Mouse (Mus musculus) megakaryocyte-erythroid progenitor cell, adult 5-6 weeks (primary cell): Measurements from ENCODE around the gene Fnip2. TPM values are rescaled to one million over a fixed set of nuclear protein-coding genes. Genes with fewer than 3 reads are reported as not detected.
"Not testable (repeated sequence)": the region's sequence is repeated elsewhere in the genome, so short reads cannot be mapped to it uniquely, and the experiment has no call there.

Experiments
- ATAC-seq: replicated peaks from 2 replicates; pipeline ENCODE4 v1.8.0; 2016; ENCODE audit warnings: mild to moderate bottlenecking, inconsistent platforms; ENCODE audit not compliant: severe bottlenecking, poor library complexity, low FRiP score, low TSS enrichment
- total RNA-seq, 2 experiments: library from RNA; stranded (forward) in 1 of 2; stranded (reverse) in 1 of 2; fragments of 200-1000, 215-1000 nt in 1 of 2; fragments of >200 nt in 1 of 2; fragmentation: Nextera tagmentation in 1 of 2; gene quantifications; 2 replicates each; pipeline ENCODE4 v1.2.3; 2014 to 2017

The Fnip2 gene
- total RNA-seq (2014; fragmentation: Nextera tagmentation) (23.2 and 27.8 TPM in 2 replicates), total RNA-seq (2017) (12.8 and 15.8 TPM in 2 replicates)

DNA sequence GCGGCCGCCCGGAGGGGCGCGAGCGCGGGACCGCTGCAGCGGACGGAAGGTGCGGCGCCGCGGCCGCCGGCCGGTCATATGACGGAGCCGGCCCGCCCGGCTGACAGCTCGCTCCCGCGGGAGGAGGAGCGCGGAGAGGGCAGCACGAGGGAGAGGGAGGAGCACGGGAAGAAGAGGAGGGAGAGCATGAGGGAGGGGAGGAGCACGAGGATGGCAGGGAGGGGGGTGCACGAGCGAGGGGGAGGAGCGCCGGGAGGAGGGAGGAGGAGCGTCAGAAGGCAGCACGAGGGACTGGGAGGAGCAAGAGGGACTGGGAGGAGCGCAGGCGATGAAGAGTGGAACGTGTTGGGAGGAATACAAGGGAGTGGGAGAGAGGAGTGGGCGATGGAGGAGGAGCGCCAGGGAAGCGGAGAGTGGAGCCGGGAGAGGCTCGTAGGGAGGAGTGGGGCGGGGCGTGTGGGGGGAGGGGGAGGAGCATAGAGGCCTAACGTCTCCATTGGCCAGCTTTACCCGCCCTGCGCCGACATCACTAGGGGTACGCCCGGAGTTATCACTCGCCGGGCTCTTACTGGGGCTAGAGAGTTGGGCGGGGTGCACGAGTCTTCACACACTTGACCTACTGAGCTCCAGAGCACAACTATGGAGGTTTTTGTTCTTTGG lies at the start of gene Fnip2:
Gene Fnip2, minus strand, starts transcription at position 94 of the 660 bp plus-strand sequence.
- peak; percentile 92 for ATAC-seq

DNA sequence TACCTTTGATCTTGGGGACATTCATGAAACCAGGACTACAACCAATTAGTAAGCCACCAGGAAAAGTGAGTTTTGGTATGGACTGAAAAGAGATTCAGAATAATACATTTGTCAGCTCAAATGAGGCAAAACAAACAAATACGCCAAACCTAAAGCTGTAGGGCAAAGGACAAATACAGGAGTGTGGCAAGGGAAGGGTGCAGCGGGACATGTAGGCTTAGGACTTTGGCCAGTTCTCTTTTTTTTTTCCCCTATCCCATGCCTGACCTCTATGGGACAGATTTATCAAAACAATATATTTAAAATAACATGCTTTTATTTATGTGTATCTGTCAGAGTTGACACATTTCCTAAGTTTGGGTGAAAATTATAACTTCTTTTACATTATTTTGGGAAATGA lies 42.3 kb upstream of the Fnip2 start:
- no peak for ATAC-seq

DNA sequence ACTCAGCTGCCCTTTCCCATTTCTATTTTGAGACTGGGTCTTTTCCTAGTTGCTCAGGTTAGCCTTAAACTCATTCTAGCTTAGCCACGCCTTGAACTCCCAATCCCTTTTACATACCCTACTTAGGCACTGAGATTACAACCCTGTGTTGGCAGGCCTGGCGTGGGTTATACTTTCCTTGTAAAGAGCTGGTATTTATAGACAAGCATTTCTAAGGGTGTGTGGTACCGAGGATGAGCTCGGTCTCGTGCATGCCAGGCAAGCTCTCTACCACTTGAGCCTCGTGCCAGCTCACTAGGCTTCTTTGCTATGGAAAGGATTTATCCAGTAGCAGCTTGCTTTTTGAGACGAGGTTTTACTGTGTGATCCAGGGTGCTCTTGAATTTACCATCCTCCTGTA lies 27.9 kb upstream of the Fnip2 start:
- no peak for ATAC-seq

DNA sequence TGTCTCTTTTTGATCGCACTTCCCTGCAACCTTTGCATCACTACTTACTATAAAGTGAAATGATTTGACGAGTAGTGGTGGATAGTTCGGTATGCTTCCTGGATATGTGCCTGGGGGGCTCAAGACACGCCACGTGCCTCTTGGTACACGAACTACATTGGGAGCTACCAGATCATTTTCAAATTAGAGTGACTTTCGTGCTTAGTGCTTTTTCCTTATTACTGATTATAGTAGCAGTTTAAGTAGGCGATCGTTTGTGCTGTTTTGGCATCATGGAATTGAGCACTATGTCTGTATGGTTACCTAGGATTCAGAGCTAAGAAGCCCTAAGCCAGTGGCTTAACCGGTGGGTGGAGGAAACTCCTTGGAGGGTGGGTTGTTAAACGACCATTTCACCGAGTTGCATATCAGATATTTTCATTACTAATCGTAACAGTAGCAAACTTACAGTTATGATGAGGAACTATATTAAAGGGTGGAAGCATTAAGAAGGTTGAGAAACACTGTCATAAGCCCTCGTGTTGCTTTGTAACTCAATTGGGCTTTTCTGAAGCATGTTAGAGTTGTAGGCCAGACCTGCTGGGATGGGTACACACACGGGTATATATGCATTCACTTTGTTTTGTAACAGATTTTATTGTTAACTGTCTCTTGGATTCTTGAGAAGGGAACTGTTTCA lies 24.3 kb upstream of the Fnip2 start:
- ATAC-seq: no peak

DNA sequence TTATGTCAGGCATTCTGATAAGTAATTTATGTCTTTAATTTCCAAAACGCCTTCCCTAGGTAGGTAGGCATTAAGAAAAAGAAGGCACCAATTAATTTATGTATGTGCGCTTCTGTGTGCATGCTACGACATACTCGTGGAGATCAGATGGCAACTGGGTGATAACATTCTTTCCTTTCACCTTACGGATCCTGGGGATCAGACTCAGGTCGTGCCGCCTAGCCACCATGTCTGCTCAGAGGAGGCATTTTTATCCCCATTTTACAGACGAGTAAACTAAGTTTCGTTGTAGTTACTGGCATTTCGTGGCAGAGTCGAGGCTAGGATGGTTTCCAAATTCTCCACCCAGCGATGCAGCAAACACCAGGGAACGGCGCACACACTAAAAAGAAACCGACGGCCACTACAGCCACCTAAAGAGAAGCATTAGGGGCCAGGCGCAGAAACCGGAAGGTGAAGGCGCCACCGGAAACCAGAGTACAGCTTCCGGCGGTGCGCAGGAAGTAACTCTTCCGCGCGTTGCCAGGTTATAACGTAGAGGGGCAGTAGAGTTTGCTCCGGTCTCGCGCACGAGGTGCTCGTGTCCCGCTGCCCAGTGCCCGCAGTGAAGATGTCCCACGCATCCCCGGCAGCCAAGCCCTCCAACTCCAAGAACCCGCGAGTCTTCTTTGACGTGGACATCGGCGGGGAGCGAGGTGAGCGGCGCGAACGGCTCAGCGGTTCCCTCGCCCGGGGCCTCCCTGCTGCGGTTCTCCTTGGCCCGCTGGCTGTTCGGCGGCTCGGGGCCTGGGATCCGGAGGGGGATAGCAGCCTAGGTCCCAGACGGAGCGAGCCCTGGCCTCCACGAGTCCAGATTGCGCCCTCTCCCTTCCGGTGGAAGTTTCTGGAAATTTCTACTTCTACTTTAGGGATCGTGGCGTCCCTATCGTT lies 23.5 kb upstream of the Fnip2 start, which contains the start of gene Ppid:
Gene Ppid, plus strand, starts transcription at position 480 of the 930 bp plus-strand sequence.
- ATAC-seq: peak; percentile 90

DNA sequence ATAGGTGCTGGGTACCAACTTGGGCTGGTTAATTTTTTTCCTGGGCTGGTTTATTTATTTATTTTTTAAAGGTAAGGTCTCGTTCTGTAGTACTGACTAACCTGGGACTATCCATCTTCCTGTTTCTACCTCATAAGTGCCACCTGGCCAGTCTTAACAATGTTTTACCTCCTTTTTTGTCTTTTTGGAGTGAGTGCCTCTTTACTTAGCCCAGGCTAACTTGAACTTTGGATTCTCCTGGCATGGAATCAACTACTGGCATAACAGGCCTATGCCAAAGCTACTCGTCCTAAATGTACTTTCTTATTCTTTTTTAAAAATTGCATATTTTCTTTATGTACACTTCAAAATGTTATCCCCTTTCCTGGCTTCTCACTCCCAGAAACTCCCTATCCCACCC lies 22.1 kb upstream of the Fnip2 start:
- ATAC-seq: no peak

DNA sequence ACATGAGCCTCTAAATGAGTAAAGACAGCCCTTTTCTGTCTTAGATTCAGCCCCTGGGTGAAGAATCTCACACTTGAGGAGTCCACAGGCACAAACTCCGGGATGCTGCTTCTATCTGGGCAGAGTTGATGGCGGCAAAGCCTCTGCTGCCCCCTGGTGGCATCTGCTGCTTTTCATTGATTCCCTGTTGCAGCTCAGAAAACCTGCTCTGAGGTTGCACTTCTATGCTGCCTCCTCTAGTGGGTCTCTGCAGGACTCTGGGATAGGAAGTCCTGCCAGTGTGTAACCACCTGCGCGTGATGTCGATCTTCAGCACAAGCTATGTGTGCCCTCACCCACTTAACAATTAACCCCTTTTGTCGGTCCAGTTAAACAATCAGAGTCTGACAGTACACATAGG lies 19.2 kb upstream of the Fnip2 start:
- peak; percentile 90 for ATAC-seq

DNA sequence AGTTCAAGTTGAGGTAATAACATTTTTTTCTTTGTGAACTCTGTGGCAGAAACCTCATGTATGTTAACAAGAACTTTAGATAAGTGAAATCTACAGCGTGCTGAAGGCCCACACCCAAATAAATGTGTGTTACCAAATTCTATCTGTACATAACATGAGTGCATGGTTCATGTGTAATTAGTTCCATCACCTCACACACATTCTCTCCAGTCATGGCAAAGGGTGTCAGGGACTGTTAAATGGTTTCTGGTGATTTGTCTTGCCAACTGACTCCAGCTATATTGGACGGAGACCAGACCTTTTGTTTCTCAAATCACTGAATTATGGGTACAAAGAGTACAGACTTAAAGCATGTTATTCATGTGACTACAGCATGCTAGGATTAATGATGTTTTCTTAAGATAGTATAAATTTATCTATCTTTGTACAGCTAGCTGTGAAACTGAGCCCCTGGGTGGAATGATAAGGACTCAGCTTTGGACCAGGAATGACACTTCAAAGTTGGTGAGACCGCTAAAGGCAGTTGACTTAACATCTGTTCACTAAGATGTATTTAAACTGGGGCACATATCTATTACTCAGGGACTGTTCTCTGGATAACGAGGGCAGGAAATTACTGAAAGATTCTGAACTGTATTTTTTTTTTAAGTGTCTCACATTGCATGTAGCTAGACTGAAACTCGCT lies 12.4 kb upstream of the Fnip2 start:
- ATAC-seq: peak; percentile 92

DNA sequence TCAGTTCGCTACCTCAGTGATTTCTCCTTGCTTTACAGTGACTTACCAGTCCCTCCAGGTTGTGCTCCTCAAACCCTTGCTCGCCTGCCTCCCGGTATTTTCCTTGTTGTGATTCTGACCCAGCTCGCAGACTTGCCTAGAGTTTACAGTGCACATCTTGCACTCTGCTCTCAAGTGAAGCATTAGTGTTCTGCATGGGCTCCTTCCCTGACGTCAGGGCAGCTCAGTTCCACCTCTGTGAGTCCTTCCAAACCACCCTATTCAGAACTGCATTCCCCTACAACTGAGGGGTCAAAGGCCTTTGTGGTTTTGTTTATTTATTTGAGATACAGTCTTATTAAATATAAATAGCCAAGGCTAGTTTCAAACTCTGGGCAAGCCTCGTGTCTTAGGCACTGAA lies 10.6 kb upstream of the Fnip2 start:
- no peak for ATAC-seq

DNA sequence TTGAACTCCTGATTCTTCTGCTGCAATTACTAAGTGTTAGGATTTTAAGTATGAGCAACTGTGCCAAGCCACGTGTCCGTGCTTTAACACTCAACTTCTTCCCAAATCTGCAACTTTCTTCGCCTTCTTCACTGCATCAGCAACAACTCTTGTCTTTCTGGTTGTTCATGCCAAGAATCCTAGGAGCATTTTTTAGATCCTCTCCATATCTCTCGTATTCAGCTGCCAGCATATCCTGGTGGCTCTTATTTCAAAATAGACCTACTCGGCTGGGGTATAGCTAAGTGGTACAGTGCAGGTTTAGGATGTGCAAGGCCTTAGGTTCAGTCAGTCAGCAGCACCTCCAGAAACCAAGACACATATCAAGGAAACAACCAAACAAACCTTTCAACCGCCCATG lies 10.0 kb upstream of the Fnip2 start:
- ATAC-seq: no peak

DNA sequence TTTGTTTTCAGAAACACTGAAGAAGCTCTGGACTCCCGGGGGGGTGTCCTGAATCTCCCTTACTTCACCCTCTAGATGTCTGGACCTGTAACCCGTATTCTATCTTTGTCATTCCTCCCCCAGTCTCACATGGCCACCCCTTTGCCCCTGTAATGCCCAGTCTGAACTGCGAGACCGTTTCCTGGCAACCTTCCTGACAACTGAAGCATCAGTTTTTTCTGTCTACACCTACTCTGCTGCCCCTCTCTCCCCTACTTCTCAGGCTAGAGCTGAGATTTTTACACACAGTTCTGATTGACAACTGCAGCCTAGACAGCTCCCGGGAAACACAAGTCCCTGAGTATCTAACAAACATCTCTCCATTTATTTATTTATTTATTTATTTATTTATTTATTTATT lies 9.3 kb upstream of the Fnip2 start:
- ATAC-seq: no peak

DNA sequence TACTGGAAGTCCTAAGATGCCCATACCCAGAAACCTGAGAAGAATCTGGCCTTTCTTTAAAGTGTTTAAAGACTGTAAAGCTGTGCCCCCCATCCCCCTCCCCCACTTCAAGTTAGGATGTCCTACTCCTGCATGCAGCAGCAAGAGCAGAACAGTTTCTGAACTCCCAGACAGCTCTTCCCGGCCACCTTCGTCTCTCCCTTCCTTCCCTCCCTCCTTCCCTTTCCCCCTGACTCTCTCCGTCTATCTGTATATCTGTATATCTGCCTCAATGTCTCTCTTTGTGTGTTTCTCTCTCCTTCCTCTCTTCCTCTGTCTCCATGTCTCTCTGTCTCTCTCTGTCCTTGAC lies 8.8 kb upstream of the Fnip2 start:
- no peak for ATAC-seq

DNA sequence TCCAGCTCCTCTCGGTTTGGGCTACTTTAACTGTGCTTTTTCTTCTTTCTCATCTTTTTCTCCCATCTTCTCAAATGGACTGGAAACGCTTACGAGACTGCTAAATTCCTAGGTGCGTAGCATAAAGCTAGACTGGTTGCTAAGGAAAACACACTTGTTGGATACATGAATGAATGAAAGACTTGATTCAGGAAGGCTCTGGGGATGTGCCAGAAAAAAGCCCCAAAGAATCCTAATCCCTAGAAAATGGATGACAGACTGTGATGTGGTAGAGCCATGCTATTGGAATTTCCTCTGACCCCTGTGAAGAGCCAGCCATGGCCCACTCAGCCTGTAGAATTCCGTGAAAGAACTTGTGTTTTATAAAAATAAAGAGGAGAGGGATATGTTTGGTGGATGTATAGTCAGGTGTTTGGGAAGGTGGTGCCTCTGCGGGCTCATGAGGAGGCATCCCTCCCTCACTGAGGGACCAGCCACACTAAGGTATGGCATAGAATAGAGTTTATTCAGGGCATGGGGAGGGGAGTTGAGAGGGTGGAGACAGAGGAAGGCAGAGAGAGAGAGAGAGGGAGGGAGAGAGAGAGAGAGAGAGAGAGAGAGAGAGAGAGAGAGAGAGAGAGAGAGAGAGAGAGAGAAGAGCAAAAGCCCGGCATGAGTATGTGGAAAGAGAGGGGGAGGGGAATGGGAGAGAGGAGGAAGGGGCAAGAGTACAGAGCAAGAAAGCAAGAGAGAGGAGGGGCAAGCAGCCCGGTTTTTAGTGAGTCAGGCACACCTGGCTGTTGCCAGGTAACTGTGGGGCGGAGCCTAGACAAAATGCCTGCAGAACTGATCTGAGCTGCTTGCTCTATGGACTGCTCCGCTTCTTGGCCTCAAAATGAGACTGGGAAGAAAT lies 8.2 kb upstream of the Fnip2 start:
- ATAC-seq: no peak

DNA sequence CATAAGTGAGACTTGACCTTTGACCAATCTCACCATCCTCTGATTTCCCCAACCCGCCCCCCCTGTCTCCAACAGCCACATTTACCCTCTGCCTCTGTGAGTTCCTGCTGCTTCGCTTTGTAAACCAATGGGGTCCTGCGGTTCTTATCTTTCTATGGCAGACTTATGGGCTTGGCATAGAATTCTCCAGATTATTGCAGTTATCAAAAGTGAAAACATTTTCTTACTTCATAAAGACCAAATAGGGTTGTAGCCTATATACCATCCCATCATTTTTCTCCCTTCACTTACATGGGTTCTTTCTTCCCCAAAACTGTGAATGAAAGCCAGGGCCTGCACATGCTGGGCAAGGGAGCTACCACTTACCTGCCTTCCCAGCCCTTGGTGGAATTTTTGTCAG lies 6.7 kb upstream of the Fnip2 start:
- ATAC-seq: peak; percentile 99

DNA sequence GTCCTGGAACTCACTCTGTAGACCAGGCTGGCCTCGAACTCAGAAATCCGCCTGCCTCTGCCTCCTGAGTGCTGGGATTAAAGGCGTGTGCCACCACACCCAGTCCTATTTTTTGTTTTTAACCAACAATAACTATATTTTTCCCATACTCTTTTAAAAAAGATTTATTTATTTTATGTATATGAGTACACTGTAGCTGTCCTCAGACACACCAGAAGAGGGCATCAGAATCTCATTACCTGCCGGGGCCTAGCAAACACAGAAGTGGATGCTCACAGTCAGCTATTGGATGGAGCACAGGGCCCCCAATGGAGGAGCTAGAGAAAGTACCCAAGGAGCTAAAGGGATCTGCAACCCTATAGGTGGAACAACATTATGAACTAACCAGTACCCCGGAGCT lies 5.8 kb upstream of the Fnip2 start:
- ATAC-seq: not testable (repeated sequence)

DNA sequence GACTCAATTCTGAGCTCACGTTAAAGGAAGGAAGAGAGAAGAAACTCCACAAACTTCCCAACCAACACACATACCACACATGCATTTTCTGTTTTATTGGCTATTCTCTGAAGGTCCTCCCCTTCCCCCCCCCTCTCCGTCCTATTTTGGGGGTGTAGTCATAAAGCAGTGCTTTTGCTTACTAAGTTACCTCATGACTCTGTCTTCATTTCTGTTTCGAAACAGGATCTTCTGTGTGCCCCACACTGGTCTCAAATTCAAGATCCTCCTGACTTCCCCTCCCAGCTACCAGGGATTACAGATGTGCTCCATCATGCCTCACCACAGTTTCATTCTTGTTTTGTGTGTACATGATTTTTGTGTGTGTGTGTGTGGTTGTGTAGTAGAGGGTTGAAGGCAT lies 4.8 kb upstream of the Fnip2 start:
- no peak for ATAC-seq

DNA sequence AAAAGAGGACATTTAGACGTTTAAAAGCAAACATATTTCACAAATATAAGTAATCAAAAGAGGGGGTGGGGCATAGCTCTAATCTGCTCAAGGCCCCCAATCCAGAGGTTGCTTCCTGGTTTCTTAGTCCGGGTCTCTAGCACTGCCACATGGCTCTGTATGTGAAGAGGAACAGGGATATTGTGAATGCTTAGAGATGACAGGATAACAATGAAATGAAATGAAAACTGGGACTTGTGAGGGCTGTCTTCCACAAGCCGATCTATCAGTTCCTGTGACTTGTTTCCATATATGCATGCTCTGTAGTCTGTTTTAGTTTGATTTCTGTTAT lies 1.7 kb upstream of the Fnip2 start:
- no peak for ATAC-seq

DNA sequence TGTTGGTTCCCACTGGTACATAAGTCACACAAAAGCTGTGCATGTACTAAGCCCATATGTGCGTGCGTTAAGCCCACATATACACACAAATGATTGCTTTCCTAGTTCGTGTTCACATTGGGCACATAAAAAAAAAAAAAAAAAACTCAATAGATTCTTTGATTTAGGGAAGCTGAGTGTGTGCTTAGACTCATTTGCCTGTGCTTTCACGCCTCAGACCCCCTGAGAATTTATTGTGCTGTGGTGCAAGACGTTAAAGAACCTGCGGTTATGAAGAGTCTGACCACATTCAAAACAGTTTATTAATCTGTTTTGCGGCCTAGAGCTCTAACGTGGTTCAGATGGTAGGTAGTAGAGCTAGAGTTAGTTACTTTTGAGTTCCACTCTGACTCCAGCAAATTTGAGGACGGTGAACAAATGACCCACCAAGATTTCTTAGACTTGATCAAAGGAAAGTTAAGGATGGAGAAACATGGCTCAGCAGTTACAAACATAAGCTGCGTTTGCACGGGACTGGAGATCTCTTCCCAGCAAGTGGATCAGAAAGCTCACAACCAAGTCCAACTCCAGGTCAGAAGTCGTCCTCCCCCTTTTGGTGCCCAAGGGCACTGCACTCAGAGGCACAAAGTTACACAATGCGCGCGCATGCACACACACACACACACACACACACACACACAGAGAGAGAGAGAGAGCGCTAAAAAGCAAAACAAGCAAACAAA lies 1.2 kb upstream of the Fnip2 start:
- ATAC-seq: no peak
